Mouse (Mus musculus): ENCODE measurements around the gene Aqp11.

DNA sequence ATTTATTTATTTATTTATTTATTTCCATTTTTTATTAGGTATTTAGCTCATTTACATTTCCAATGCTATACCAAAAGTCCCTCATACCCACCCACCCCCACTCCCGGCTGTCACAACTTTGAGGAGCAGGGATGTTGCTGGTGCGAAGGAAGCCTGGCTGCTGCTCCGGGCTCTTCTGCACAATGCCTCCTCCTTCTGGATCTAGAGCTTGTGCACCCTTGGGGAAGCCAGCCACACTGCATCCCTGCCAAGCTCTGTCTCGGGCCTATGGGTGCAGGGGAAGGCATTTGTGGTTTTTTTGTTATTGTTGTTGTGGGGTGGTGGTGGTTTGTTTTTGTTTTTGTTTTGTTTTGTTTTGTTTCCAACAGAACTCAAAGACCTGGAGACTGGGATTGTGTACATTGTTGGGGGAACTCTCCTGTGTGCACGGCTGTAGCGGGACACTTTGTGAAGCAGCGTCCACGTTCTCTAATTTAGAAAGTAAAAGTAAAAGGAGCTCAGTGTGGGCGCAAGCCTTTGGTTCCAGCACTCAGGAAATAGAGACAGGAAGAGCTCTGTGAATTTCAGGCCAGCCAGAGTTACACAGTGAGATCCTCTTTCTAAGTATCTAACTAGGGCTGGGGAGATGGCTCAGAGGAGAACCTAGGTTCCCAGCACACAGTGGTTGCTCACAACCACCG is 10.6 kb upstream of the Aqp11 start:
- TF ChIP-seq CTCF (IDR thresholded peaks at IDR 0.05; ENCODE audit: low read depth) (no peak), EP300 (IDR thresholded peaks at IDR 0.05; ENCODE audit: low read depth) (no peak)

Data from liver, postnatal 0 days (tissue).